Mouse (Mus musculus) kidney, embryonic 16.5 days (tissue): ENCODE data around the gene Agpat3. TPM values are rescaled to one million over a fixed set of nuclear protein-coding genes. Genes with fewer than 3 reads are reported as not detected.

ENCODE experiments used
- ATAC-seq: fragments of 200-750 bp; cut with Nextera tagmentation; 2 replicates; pipeline ENCODE4 v1.8.0; 2017; ENCODE audit warnings: moderate TSS enrichment; ENCODE audit not compliant: low FRiP score, low TSS enrichment
- H3K27ac ChIP-seq: fragments of 300-500 bp; sonication (generic); 2 replicates; pipeline ENCODE4 v1.5.1; 2014; ENCODE audit warnings: low read length
- H3K27me3 ChIP-seq: fragments of 300-500 bp; sonication (generic); 2 replicates; pipeline ENCODE4 v1.6.1; 2014; ENCODE audit warnings: low read length, control low read depth, mixed read lengths; ENCODE audit not compliant: insufficient read depth
- H3K36me3 ChIP-seq: fragments of 300-500 bp; sonication (generic); 2 replicates; pipeline ENCODE4 v1.6.1; 2014; ENCODE audit warnings: low read length, control low read depth, mixed read lengths; ENCODE audit not compliant: insufficient read depth
- H3K4me1 ChIP-seq: fragments of 300-500 bp; sonication (generic); 2 replicates; pipeline ENCODE4 v1.6.1; 2014; ENCODE audit warnings: low read length, control low read depth, mixed read lengths; ENCODE audit not compliant: insufficient read depth
- H3K4me2 ChIP-seq: fragments of 300-500 bp; sonication (generic); replicated peaks from 2 replicates; pipeline ENCODE4 v1.6.1; 2014; ENCODE audit warnings: low read depth, low read length
- H3K4me3 ChIP-seq: fragments of 300-500 bp; sonication (generic); 2 replicates; pipeline ENCODE4 v1.5.1; 2014; ENCODE audit warnings: mild to moderate bottlenecking, low read length
- H3K9ac ChIP-seq: fragments of 300-500 bp; sonication (generic); replicated peaks from 2 replicates; pipeline ENCODE4 v1.6.1; 2014; ENCODE audit warnings: low read length
- H3K9me3 ChIP-seq: fragments of 300-500 bp; sonication (generic); 2 replicates; pipeline ENCODE4 v1.6.1; 2016; ENCODE audit warnings: low read length, control low read depth
- WGBS: fragments of 180-500 bp; shearing (Covaris S2); extraction: QIAGEN DNeasy Blood & Tissue Kit; methylation state at CpG from one replicate; pipeline ENCODE4 v1.1.7; 2014; 5-methylcytosine and 5-hydroxymethylcytosine counted together
- polyA plus RNA-seq: library from polyadenylated mRNA; unstranded; fragments of >200 nt; fragmentation: Nextera tagmentation; extraction: Ambion mirVana; gene quantifications from 2 replicates; pipeline ENCODE4 v1.2.1, GENCODE M21; 2015

Agpat3 gene
- polyA plus RNA-seq, 1 experiment from 2014 or later, result 81.9 TPM

DNA sequence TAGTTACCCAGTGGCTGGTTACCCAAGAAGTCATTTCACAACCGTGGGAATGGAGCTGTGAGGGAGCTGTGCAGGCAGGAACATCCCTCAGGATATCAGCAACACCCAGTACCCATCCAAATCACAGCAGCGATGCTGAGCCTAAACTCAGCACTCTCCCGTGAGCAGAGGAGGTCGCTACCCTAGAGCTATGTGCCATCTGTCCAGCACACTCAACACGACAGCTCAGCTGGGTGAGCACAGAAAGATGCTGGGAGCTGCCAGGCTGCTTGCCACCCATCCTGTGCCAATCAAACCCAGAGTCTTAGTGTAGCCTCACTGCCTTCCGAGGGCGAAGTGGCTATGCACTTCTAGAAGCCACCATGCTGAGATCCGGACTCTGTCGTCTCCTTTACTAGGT lies 32.3 kb downstream of the Agpat3 start:
- WGBS, result 86% methylated on average over 9 of the region's 9 CpGs
- peaks cover 6% of the 10 kb centered on the region for H3K4me1 ChIP-seq
- no peak for ATAC-seq

DNA sequence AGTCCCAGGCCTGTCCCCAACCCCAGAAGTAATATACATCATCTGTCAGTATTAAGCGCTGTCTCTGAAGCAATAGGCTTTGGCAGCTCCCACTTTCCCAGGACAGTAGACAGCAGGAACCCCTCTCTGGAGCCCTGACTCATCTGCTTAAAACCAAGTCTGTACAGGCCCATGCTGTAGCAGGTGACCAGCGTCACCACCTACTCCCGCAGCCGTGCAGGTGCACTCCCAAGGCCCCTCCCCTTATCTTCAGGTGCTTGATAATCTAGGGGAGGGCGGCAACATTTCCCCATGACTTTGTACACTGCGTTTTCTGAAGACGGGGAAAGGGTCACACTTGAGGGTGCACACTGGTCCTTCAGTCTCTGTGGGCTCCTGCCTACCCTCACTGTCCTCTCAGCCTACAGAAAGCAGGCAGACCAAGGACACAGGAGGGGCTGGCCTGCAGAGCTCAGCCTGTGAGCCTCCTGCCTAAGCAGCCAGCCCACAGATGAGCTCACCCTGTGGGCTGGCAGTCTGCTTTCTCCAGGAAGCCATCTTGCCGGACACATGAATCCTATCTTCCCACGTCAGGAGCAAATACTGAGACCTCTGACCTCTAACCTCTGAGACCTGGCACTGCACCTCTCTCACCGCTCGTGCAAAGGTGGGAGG lies 34.9 kb downstream of the Agpat3 start:
- 73% methylated on average over 11 of the region's 11 CpGs for WGBS

More for the DNA sequence above, 32.3 kb downstream of the Agpat3 start:
- no peak overlapping the region for H3K4me2 ChIP-seq
- H3K4me3 ChIP-seq, result no peak overlapping the region
- no peaks in the 10 kb centered on the region for H3K27me3 ChIP-seq
- no peak overlapping the region for H3K9ac ChIP-seq
- no peaks in the 10 kb centered on the region for H3K9me3 ChIP-seq
- peaks cover 4% of the 10 kb centered on the region; the same call in 1 of the 2 replicates for H3K36me3 ChIP-seq
- H3K27ac ChIP-seq, result no peak overlapping the region

DNA sequence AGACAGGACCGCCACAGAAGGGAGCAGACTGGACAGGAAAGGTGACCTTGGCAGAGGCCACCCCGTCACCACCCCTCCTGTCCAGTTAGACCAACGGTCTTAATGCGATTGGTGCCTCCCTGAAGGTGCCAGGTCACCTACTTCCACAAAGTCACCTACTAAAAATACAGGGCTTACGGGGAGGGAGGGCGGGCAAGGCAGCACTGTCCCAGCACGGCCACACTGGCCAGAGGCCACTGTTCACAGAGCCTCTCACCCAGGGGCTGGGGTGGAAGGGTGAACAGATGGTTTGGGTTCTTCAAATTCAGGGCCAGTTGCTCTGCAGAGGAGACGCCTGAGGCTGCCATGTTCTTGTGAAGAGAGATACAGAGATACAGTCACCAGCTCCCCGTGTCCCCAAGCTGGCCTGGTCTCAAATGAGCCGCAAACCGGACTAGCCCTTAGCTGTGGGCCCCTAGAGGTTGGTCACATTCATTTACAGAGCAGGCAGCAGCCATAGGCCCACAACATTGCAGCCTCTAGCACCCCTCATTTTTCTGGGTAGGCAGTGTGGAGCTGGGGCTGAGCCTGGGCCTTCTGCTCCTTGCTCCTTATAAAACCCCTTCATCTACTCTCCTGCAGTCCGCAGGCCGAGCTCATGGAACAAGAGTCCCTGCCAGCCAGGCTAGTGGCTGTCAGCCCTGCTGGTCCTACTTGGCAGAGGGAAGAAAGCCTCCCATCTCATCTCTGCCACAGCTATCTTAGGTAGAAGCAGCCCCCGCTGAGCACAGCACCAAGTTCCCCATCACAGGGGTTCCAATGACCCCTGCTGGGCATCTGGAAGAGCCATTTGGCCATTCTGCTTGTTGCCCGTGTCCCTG lies 35.8 kb downstream of the Agpat3 start:
- Histone ChIP-seq H3K27ac (peak overlapping the region; percentile 2), H3K9ac (no peak overlapping the region), H3K27me3 (no peaks in the 10 kb centered on the region), H3K4me3 (no peak overlapping the region), H3K4me1 (peaks cover 16% of the 10 kb centered on the region), H3K9me3 (no peaks in the 10 kb centered on the region), H3K36me3 (0 out of 2 replicates have a peak, but pooled peaks cover 4% of the 10 kb centered on the region), H3K4me2 (no peak overlapping the region)
- 71% methylated on average over 15 of the region's 15 CpGs for WGBS
- no peak for ATAC-seq

More for the DNA sequence above, 34.9 kb downstream of the Agpat3 start:
- H3K9me3 ChIP-seq, result no peaks in the 10 kb centered on the region
- peaks cover 8% of the 10 kb centered on the region for H3K4me1 ChIP-seq
- no peak overlapping the region for H3K4me3 ChIP-seq
- H3K27me3 ChIP-seq, result no peaks in the 10 kb centered on the region
- H3K9ac ChIP-seq, result no peak overlapping the region
- H3K36me3 ChIP-seq, result 0 out of 2 replicates have a peak, but pooled peaks cover 4% of the 10 kb centered on the region
- H3K4me2 ChIP-seq, result no peak overlapping the region
- no peak for ATAC-seq
- no peak overlapping the region for H3K27ac ChIP-seq

DNA sequence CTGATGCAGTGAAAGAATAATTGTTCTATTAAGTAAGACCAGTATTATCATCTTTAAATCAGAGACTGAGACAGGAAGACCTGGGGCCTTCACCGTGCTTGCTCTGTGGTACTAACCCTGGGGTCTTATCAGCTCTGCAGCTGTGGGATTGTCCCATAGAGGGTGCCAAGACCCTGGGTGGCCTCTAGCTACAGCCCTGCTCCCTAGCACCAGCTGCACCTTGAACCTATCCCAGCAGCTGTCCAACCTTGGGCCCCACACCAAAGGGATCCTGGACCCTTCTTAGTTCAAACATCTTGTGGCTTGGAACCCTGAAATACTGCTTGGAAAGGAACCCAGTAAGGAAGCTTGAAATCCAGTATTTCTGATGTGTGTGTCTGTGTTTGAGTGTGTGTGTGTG lies 37.1 kb downstream of the Agpat3 start:
- H3K27me3 ChIP-seq, result no peaks in the 10 kb centered on the region
- 0 out of 2 replicates have a peak, but pooled peaks cover 4% of the 10 kb centered on the region for H3K36me3 ChIP-seq
- no peak overlapping the region for H3K4me2 ChIP-seq
- no peak overlapping the region for H3K9ac ChIP-seq
- no peak for ATAC-seq
- H3K9me3 ChIP-seq, result no peaks in the 10 kb centered on the region
- H3K4me1 ChIP-seq, result peaks cover 15% of the 10 kb centered on the region
- 77% methylated on average over 1 of the region's 1 CpGs for WGBS
- no peak overlapping the region for H3K4me3 ChIP-seq
- no peak overlapping the region for H3K27ac ChIP-seq

DNA sequence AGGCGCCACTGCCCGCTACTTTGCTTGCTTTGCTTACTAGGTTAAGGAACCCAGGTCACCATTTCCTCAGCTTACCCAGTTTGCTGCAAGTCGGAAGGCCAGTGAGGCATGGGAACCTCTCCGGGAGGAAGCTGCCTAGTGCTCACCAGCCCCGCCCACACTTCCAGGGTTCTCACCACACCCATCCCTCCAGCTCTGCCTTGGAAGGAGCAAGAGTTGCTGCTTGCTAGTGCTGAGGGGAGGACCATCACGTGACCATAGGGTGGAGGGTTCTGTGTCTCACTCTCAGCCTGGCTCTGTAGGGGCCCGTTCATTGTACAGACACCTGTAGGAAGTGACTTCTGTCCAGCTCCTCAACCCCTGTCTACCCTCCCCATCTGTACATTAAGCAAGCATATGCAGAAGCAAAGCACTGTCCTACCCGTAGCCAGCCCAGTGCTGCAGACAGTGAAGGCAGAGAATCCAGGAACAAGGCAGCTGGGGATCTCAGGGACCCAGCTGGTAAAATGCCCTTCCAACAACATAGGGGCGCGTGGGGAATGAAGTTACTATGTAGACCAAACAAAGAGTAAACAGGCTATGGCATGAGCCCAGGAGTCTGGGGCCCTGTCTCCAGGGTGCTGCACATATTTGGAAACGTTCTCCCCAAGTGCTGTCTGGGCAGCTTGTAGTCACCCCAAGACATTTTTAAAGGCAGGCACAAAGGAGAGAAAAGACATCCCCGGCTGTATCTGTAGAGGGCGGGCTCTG lies 40.2 kb downstream of the Agpat3 start:
- H3K36me3 ChIP-seq, result 0 out of 2 replicates have a peak, but pooled peaks cover 4% of the 10 kb centered on the region
- no peak overlapping the region for H3K4me2 ChIP-seq
- H3K9me3 ChIP-seq, result no peaks in the 10 kb centered on the region
- ATAC-seq, result peak; percentile 42; the same call in 1 of the 2 replicates
- H3K9ac ChIP-seq, result no peak overlapping the region
- no peak overlapping the region for H3K4me3 ChIP-seq
- peaks cover 19% of the 10 kb centered on the region for H3K4me1 ChIP-seq
- H3K27me3 ChIP-seq, result no peaks in the 10 kb centered on the region
- no peak overlapping the region for H3K27ac ChIP-seq
- 69% methylated on average over 13 of the region's 13 CpGs for WGBS

DNA sequence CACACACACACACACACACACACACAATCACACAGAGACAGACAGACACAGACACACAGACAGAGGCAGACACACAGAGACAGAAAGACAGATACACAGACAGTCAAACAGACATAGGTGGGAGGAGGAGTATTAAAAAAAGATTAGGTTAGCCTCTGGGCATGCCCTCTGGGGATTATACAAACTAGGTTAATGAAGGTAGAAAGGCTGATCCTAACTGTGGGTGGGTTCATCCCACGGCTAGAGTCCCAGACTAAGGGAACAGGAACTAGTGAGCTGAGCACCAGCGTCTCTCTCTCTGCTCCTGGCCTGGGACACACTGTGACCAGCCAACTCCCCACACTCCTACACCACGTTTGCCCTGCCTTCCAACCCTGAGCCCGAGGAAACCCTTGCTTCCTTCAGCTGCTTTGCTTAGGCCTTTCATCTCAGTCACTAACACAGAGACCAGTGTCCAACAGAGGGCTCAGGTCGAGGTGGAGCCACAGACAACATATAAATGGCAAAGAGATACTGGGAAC lies 41.5 kb downstream of the Agpat3 start:
- no peaks in the 10 kb centered on the region for H3K9me3 ChIP-seq
- WGBS, result 29% methylated on average over 5 of the region's 5 CpGs
- no peak for ATAC-seq
- 0 out of 2 replicates have a peak, but pooled peaks cover 4% of the 10 kb centered on the region for H3K36me3 ChIP-seq
- H3K27me3 ChIP-seq, result no peaks in the 10 kb centered on the region
- no peak overlapping the region for H3K4me3 ChIP-seq
- peaks cover 19% of the 10 kb centered on the region for H3K4me1 ChIP-seq
- H3K9ac ChIP-seq, result no peak overlapping the region
- H3K27ac ChIP-seq, result no peak overlapping the region
- H3K4me2 ChIP-seq, result no peak overlapping the region

- Histone ChIP-seq H3K4me3 (no peak overlapping the region), H3K27me3 (no peaks in the 10 kb centered on the region), H3K9ac (no peak overlapping the region), H3K36me3 (peaks cover 10% of the 10 kb centered on the region; the same call in 1 of the 2 replicates), H3K4me1 (peaks cover 19% of the 10 kb centered on the region), H3K9me3 (no peaks in the 10 kb centered on the region), H3K4me2 (no peak overlapping the region), H3K27ac (no peak overlapping the region)
- WGBS, result 25% methylated on average over 2 of the region's 2 CpGs
- no peak for ATAC-seq
Observed at GRCm38 (mm10) chr10:78308617-78309016, 43.7 kb downstream of the Agpat3 start.

DNA sequence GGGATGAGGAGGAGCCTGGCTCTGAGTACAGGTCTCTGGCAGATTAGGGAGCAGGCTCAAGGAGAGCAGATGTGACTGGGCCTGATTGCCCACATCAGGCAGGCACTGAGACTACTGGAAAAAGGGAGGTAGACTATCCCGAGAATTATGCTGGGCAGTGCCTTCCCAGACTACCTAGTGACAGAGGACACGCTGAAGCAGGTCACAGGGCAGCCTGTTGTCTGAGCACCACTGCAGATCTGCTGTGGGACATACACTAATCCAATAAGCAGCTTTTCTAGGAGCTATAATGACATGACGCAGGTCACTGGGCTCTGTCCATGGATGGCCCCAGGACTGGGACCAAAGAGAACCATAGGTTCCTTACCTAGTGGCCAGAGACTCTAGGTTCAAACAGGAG lies 44.9 kb downstream of the Agpat3 start:
- 95% methylated on average over 3 of the region's 3 CpGs for WGBS
- Histone ChIP-seq H3K9ac (no peak overlapping the region), H3K4me2 (no peak overlapping the region), H3K9me3 (no peaks in the 10 kb centered on the region), H3K36me3 (peaks cover 6% of the 10 kb centered on the region; the same call in 1 of the 2 replicates), H3K27ac (no peak overlapping the region), H3K4me1 (peaks cover 16% of the 10 kb centered on the region), H3K27me3 (no peaks in the 10 kb centered on the region), H3K4me3 (no peak overlapping the region)
- no peak for ATAC-seq

DNA sequence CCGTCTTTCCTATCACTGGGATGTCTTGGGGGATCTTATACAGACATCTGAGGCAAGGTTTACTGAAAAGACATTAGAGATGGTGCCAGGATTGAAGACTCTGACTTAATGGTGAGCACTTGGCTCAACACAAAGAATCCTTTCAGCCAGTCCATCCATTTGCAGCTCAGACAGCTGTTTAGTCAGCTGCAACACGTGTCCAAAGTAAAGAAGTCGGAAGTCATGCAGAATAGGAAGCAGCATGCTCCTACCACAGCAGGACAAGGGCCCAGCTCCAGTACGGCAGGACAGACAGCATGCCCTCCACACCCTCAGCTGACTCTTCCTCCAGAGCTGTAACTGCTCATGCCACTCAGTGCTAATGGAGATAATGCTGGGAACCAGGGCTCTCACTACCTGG lies 46.3 kb downstream of the Agpat3 start:
- Histone ChIP-seq H3K4me1 (peaks cover 5% of the 10 kb centered on the region), H3K4me2 (no peak overlapping the region), H3K9me3 (no peaks in the 10 kb centered on the region), H3K27ac (no peak overlapping the region), H3K9ac (no peak overlapping the region), H3K4me3 (no peak overlapping the region), H3K36me3 (peaks cover 6% of the 10 kb centered on the region; the same call in 1 of the 2 replicates), H3K27me3 (no peaks in the 10 kb centered on the region)
- no peak for ATAC-seq
- 76% methylated on average over 4 of the region's 4 CpGs for WGBS
